Mouse (Mus musculus): Measurements from ENCODE around the gene Plekhj1. TPM values are rescaled to one million over a fixed set of nuclear protein-coding genes. Genes with fewer than 3 reads are reported as not detected.
A peak's percentile ranks its signal among the peaks of the same experiment; 100 is the strongest.
"Not testable (repeated sequence)": the region's sequence is repeated elsewhere in the genome, so short reads cannot be mapped to it uniquely, and the experiment has no call there.

The Plekhj1 gene
- polyA plus RNA-seq, 1 experiment from 2014 or later = 168 TPM

DNA sequence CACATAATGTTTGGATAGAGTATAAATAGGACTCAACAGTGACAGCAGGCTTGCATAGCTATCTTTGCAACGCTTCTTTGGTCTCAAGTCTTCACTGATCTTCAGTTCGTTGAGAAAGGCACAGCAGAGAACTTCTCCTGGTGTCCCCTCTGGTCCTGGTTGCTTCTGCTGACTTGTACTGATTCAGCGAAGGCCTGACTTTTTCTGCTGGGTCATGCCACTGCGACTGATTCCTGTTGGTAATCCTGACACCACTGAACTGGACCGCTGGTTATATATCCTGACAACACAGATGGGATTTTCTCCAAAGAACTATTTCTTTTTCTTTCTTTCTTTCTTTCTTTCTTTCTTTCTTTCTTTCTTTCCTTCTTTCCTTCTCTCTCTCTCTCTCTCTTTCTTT lies 24.1 kb upstream of the Plekhj1 start:
- H3K27ac ChIP-seq = no peak overlapping the region
- no peaks in the 10 kb centered on the region for H3K36me3 ChIP-seq
- H3K9me3 ChIP-seq (replicated peaks) = no peaks in the 10 kb centered on the region
- H3K27me3 ChIP-seq (ENCODE audit: low read depth, poor library complexity, severe bottlenecking) = no peaks in the 10 kb centered on the region
- peaks cover 2% of the 10 kb centered on the region for H3K4me1 ChIP-seq
- H3K4me3 ChIP-seq = no peak overlapping the region
- 91% methylated on average over 5 of the region's 5 CpGs for WGBS
- no peak for DNase-seq (ENCODE audit: low spot score)

DNA sequence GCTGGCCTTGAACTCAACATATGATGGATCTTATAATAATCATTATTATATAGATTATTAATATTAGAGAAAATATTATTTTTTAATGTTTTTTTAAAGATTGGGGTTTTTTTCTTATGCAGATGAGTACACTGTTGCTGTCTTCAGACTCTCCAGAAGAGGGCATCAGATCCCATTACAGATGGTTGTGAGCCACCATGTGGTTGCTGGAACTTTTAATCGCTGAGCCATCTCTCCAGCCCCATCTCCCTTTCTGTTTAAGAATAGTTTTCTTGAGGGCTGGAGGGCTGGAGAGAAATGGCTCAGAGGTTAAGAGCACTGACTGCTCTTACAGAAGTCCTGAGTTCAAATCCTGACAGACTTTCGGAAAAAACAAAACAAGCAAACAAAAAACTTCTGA lies 23.6 kb upstream of the Plekhj1 start:
- no peak overlapping the region for H3K27ac ChIP-seq
- 41% methylated on average over 2 of the region's 2 CpGs for WGBS
- no peak for DNase-seq (ENCODE audit: low spot score)
- no peaks in the 10 kb centered on the region for H3K27me3 ChIP-seq (ENCODE audit: low read depth, poor library complexity, severe bottlenecking)
- H3K4me1 ChIP-seq = no peaks in the 10 kb centered on the region; the same call in 1 of the 2 replicates
- H3K36me3 ChIP-seq = no peaks in the 10 kb centered on the region
- H3K4me3 ChIP-seq = no peak overlapping the region
- no peaks in the 10 kb centered on the region for H3K9me3 ChIP-seq (replicated peaks)

DNA sequence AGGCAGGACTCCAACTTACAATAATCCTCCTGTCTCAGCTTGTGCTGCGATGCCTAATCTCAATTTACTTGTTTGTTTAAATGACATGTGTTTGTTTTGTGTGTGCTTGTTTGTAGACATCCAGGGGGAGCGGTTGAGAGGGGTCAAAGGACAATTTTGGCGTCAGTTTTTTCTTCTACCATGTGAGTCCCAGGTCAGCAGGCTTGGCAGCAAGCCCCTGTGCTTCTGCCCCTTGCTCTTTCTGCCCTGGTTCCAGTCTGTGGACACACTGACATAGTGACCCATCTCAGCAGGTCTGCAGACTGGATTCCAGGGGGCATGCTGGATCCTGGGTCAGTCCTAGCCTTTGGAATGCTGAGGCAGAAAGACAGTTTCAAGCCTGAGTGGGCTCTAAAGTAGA lies 21.0 kb upstream of the Plekhj1 start:
- H3K4me1 ChIP-seq = no peaks in the 10 kb centered on the region
- H3K27ac ChIP-seq = no peak overlapping the region
- no peak overlapping the region for H3K4me3 ChIP-seq
- no peak for DNase-seq (ENCODE audit: low spot score)
- 52% methylated on average over 3 of the region's 3 CpGs for WGBS
- no peaks in the 10 kb centered on the region for H3K9me3 ChIP-seq (replicated peaks)
- no peaks in the 10 kb centered on the region for H3K36me3 ChIP-seq
- no peaks in the 10 kb centered on the region for H3K27me3 ChIP-seq (ENCODE audit: low read depth, poor library complexity, severe bottlenecking)

DNA sequence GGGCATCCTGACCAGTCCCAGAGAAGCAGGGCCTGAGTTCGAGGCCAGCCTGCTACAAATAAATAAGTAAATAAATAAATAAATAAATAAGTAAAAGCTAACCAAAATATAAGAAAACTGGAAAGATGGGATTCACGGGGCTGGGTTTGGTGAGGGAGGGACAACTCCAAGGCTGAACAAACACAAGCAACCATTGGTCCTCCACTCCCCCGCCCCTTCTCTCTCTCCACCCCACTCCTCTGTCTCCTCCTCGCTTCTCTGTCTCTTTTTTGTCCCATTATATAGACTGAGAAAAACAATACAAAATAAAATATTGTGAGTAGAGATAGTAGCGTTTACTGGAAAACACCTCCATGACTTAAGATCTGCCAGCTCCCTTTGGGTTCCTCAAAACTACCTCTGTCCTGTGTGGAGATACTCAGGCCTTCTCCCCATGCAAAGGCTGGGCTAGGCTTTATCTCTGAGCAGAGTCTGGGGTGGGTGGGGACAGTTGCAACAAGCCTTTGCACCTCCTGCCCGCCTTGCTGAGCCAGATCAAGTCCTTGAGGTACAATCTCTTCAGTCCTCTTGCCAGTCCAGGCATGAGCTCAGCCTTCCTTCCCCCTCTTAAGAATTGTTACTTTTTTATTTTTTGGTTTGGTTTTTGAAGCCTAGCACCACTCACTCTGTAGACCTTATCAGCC lies 20.3 kb upstream of the Plekhj1 start:
- Histone ChIP-seq H3K4me3 (no peak overlapping the region), H3K27ac (no peak overlapping the region), H3K27me3 (ENCODE audit: low read depth, poor library complexity, severe bottlenecking) (no peaks in the 10 kb centered on the region), H3K36me3 (no peaks in the 10 kb centered on the region), H3K9me3 (replicated peaks) (no peaks in the 10 kb centered on the region), H3K4me1 (no peaks in the 10 kb centered on the region)
- 60% methylated on average over 6 of the region's 6 CpGs for WGBS
- DNase-seq (ENCODE audit: low spot score) = no peak

DNA sequence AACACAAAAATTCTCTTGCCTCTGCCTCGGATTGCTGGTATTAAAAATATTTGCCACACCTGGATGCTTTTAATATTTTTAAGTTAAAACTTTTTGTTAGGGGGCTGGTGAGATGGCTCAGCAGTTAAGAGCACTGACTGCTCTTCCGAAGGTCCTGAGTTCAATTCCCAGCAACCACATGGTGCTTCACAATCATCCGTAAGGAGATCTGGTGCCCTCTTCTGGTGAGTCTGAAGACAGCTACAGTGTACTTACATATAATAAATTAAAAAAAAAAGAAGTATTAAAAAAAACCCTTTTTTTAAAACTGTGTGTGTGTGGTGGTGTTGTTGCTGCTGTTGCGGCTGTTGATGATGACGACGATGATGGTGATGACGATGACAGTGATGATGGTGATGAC lies 19.5 kb upstream of the Plekhj1 start:
- DNase-seq (ENCODE audit: low spot score); H3K27me3 ChIP-seq (ENCODE audit: low read depth, poor library complexity, severe bottlenecking); H3K4me1 ChIP-seq; H3K9me3 ChIP-seq (replicated peaks); H3K36me3 ChIP-seq; H3K4me3 ChIP-seq; H3K27ac ChIP-seq: not testable (repeated sequence)
- 83% methylated on average over 7 of the region's 7 CpGs for WGBS

DNA sequence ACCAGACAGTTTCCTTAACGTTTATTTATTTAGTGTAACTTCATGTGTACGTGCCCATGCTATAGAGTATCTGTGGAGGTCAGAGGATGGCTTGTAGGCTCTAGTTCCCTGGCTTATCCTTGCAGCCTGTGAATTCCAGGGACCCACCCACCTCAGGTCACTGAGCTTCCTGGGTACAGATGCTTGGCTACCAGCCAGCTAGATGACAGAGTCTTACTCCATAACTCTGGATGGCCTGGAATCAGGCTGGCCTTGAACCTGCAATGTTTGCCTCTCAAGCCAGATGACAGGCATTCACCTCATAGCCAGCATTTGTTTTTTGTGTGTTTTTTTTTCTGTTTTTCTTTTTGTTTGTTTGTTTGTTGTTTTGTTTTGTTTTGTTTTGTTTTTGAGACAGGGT lies 18.7 kb upstream of the Plekhj1 start:
- Histone ChIP-seq H3K27me3 (ENCODE audit: low read depth, poor library complexity, severe bottlenecking) (0 out of 2 replicates have a peak, but pooled peaks cover 5% of the 10 kb centered on the region), H3K4me3 (no peak overlapping the region), H3K9me3 (replicated peaks) (no peaks in the 10 kb centered on the region), H3K4me1 (no peaks in the 10 kb centered on the region), H3K36me3 (no peaks in the 10 kb centered on the region), H3K27ac (no peak overlapping the region)
- 82% methylated on average over 2 of the region's 2 CpGs for WGBS
- no peak for DNase-seq (ENCODE audit: low spot score)

DNA sequence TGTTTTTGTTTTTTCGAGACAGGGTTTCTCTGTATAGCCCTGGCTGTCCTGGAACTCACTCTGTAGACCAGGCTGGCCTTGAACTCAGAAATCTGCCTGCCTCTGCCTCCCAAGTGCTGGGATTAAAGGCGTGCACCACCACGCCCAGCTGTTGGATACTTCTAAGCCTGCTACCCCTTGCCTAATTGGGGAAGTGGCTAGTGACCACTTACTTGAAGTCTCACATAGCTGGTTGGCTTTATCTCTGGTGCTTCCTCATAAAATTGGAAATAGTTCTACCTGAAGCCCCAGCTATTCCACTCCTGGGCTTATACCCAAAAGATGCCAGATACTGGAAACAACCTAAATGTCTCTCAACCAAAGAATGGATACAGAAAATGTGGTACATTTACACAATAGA lies 17.9 kb upstream of the Plekhj1 start:
- H3K27ac ChIP-seq; H3K36me3 ChIP-seq; H3K4me3 ChIP-seq; H3K4me1 ChIP-seq; DNase-seq (ENCODE audit: low spot score); H3K9me3 ChIP-seq (replicated peaks): not testable (repeated sequence)
- H3K27me3 ChIP-seq (ENCODE audit: low read depth, poor library complexity, severe bottlenecking) = peaks cover 12% of the 10 kb centered on the region; the same call in 1 of the 2 replicates
- 83% methylated on average over 3 of the region's 3 CpGs for WGBS

DNA sequence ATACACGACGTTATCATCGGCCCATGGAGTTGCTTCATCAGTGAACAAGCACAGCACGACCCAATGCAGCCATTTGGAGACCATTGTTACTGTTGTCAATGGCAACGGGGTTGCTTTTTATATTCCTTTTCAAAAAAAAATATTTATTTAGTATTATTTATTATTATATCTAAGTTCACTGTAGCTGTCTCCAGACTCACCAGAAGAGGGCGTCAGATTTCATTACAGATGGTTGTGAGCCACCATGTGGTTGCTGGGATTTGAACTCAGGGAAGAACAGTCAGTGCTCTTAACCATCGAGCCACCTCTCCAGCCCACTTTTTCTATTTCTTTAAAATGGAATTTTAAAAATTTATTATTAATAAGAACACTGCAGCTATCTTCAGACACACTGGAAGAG lies 16.4 kb upstream of the Plekhj1 start:
- DNase-seq (ENCODE audit: low spot score) = no peak
- Histone ChIP-seq H3K4me1 (peaks cover 8% of the 10 kb centered on the region), H3K36me3 (no peaks in the 10 kb centered on the region), H3K27me3 (ENCODE audit: low read depth, poor library complexity, severe bottlenecking) (peaks cover 27% of the 10 kb centered on the region), H3K27ac (no peak overlapping the region), H3K4me3 (no peak overlapping the region), H3K9me3 (replicated peaks) (no peaks in the 10 kb centered on the region)
- 68% methylated on average over 7 of the region's 7 CpGs for WGBS

DNA sequence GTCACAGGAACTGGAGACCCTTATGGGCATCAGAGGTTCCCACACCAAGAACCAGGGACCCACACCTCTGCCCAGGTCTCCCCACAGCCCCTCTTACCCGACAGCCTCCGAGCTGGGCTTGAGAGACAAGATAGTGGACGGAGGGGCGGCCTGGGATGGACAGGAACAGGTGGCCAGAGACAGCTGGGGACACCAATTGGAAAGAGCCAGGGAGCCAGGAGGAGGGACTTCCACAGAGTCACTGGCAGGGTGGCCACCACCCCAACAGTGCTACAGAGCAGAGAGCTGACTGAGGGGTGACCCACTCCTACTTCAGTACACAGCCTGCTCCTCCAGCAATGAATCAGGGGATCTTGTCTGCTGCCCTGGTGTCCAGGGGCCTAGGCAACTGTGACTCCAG lies 14.9 kb upstream of the Plekhj1 start, which contains the start of gene Jsrp1:
Gene Jsrp1, minus strand, starts transcription at position 133 of the 400 bp plus-strand sequence.
- Histone ChIP-seq H3K4me3 (no peak within 1 kb of the TSS), H3K36me3 (no peaks in the 10 kb centered on the region), H3K4me1 (peaks cover 19% of the 10 kb centered on the region), H3K9me3 (replicated peaks) (no peaks in the 10 kb centered on the region), H3K27me3 (ENCODE audit: low read depth, poor library complexity, severe bottlenecking) (peaks cover 42% of the 10 kb centered on the region), H3K27ac (no peak within 1 kb of the TSS)
- DNase-seq (ENCODE audit: low spot score) = no peak
- 79% methylated on average over 4 of the region's 4 CpGs for WGBS

DNA sequence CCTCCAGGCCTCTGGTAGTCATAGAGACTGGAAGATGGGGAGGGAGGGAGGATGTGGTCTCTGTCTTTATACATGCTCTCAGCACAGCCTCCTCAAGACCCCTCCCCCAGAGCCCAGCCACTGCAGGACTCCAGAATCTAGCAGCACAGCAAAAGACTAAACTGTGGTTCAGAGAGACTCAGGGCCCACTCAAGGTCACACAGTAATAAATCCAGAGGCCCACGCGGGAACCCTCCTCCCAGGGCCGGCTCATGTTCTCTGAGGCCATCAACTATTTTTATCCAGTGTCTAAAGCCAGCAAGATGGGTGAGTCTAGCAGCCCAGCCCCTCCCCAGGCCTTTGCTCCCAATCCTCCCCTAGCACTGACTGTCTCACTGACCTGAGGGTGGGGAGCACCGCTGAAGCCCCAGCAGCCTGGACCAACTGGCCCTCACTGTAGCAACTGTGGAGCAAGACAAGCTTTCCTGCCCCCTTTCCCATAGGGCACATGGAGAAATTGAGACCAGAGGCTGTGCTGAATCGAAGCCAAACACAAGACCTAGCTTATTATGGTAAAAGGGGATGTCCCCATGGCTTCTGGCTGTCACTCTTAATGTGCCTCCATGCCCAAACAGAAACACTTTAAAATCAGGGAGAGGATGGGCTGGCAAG lies 14.1 kb upstream of the Plekhj1 start:
- no peak overlapping the region for H3K4me3 ChIP-seq
- no peak for DNase-seq (ENCODE audit: low spot score)
- no peaks in the 10 kb centered on the region for H3K9me3 ChIP-seq (replicated peaks)
- 64% methylated on average over 5 of the region's 5 CpGs for WGBS
- peaks cover 28% of the 10 kb centered on the region for H3K4me1 ChIP-seq
- no peaks in the 10 kb centered on the region for H3K36me3 ChIP-seq
- H3K27me3 ChIP-seq (ENCODE audit: low read depth, poor library complexity, severe bottlenecking) = peaks cover 50% of the 10 kb centered on the region
- no peak overlapping the region for H3K27ac ChIP-seq

DNA sequence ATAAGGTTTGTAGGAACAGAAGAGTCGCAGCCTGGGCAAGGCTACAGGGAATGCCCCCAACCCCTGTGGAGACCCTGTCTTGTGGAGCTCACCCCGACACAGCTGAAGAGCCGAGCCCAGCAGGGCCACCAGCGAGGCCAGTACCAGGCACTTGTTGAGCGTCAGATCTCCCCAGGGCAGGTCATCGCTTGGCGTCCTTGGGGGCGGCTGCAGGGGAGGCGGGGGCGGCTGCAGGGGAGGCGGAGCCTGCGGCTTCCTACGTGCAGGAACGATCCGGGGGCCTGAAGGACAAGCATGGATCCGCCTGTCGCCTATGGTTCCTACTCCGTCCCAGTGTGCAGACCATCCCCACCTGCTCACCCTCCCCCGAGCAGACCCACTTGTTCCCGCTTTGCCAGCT lies 11.7 kb upstream of the Plekhj1 start:
- Histone ChIP-seq H3K4me3 (peak overlapping the region; percentile 38), H3K9me3 (replicated peaks) (no peaks in the 10 kb centered on the region), H3K36me3 (peaks cover 18% of the 10 kb centered on the region), H3K27ac (peak overlapping the region; percentile 44; the same call in 1 of the 2 replicates), H3K4me1 (peaks cover 52% of the 10 kb centered on the region), H3K27me3 (ENCODE audit: low read depth, poor library complexity, severe bottlenecking) (peaks cover 67% of the 10 kb centered on the region)
- no peak for DNase-seq (ENCODE audit: low spot score)
- 4% methylated on average over 20 of the region's 20 CpGs for WGBS

DNA sequence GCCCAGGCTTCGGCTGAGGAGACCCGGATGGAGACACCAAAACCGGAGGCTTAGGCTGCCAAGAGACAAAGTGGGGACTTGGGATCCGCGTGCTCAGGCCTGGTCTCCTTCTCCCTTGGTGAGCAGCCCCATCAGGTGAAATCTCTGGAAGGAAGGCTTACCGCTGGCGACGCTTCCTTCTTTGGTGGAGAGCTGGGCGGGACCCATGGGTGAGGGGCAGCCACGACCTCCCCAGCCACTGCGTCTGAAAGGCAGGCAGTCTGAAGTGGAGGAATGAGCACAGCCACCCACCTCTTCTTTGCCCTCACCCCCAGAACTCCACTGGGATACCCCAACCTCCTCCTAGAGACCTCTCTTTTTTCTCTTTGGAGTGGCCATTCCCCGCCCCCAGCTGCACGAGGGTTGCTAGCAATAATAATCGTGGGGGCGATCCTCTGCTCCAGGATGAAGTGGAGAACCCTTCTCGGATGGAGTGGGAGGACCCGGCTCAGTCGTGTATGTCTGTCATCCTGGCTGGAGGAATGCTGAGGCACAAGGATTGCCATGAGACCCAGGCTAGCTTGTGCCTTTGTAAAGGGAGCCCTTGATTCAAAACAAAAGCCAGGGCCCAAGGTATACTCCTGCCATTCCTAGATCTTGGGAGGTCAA lies 10.7 kb upstream of the Plekhj1 start:
- Histone ChIP-seq H3K27me3 (ENCODE audit: low read depth, poor library complexity, severe bottlenecking) (peaks cover 67% of the 10 kb centered on the region), H3K4me3 (peak overlapping the region; percentile 71), H3K27ac (peak overlapping the region; percentile 54), H3K4me1 (peaks cover 60% of the 10 kb centered on the region), H3K9me3 (replicated peaks) (no peaks in the 10 kb centered on the region), H3K36me3 (peaks cover 28% of the 10 kb centered on the region)
- no peak for DNase-seq (ENCODE audit: low spot score)
- WGBS = 9% methylated on average over 18 of the region's 18 CpGs

Measured in limb, embryonic 10.5 days (tissue).